Mouse (Mus musculus): ENCODE measurements at regions not wholly inside any gene's neighbourhood (a gene's known extent, or its start where the extent isn't known, plus 50 kb on each side); places are given as distances from the start of the nearest gene placed in this dataset.

- peak; percentile 52 to 57 for DNase-seq (ENCODE audit: low spot score in 2 of 2)
These were observed 158.1 kb upstream of the Ccn2 start for GRCm38 (mm10) chr10:24437177-24437576.

- DNase-seq (ENCODE audit: low spot score in 2 of 2) = no peak
These were observed 150.7 kb upstream of the Ccn2 start for GRCm38 (mm10) chr10:24444572-24444971.

- DNase-seq (ENCODE audit: low spot score in 2 of 2) = no peak
These were observed 150.2 kb upstream of the Ccn2 start for GRCm38 (mm10) chr10:24445036-24445435.

GRCm38 (mm10) chr10:24446168-24446567 is 149.1 kb upstream of the Ccn2 start:
- no peak for DNase-seq (ENCODE audit: low spot score in 2 of 2)

- no peak for DNase-seq (ENCODE audit: low spot score in 2 of 2)
These were observed 148.1 kb upstream of the Ccn2 start for GRCm38 (mm10) chr10:24447135-24447534.

- no peak for DNase-seq (ENCODE audit: low spot score in 2 of 2)
These were observed 147.2 kb upstream of the Ccn2 start for GRCm38 (mm10) chr10:24448001-24448561.

- no peak for DNase-seq (ENCODE audit: low spot score in 2 of 2)
These were observed 141.7 kb upstream of the Ccn2 start for GRCm38 (mm10) chr10:24453507-24453906.

GRCm38 (mm10) chr10:24458667-24459066 is 136.6 kb upstream of the Ccn2 start:
- DNase-seq (ENCODE audit: low spot score in 2 of 2) = no peak

GRCm38 (mm10) chr10:24463873-24464272 is 131.4 kb upstream of the Ccn2 start:
- no peak for DNase-seq (ENCODE audit: low spot score in 2 of 2)

- no peak for DNase-seq (ENCODE audit: low spot score in 2 of 2)
These were observed 130.9 kb upstream of the Ccn2 start for GRCm38 (mm10) chr10:24464377-24464776.

- no peak for DNase-seq (ENCODE audit: low spot score in 2 of 2)
These were observed 125.5 kb upstream of the Ccn2 start for GRCm38 (mm10) chr10:24469741-24470140.

- DNase-seq (ENCODE audit: low spot score in 2 of 2) = no peak
These were observed 123.7 kb upstream of the Ccn2 start for GRCm38 (mm10) chr10:24471521-24471920.

- DNase-seq (ENCODE audit: low spot score in 2 of 2) = no peak
These were observed 119.0 kb upstream of the Ccn2 start for GRCm38 (mm10) chr10:24476288-24476687.

- no peak for DNase-seq (ENCODE audit: low spot score in 2 of 2)
These were observed 116.7 kb upstream of the Ccn2 start for GRCm38 (mm10) chr10:24478535-24478934.

- no peak for DNase-seq (ENCODE audit: low spot score in 2 of 2)
These were observed 116.1 kb upstream of the Ccn2 start for GRCm38 (mm10) chr10:24479148-24479547.

- DNase-seq (ENCODE audit: low spot score in 2 of 2) = no peak
These were observed 113.2 kb upstream of the Ccn2 start for GRCm38 (mm10) chr10:24481926-24482612.

- DNase-seq (ENCODE audit: low spot score in 2 of 2) = no peak
These were observed 112.2 kb upstream of the Ccn2 start for GRCm38 (mm10) chr10:24483053-24483452.

- DNase-seq (ENCODE audit: low spot score in 2 of 2) = no peak
These were observed 111.1 kb upstream of the Ccn2 start for GRCm38 (mm10) chr10:24484101-24484660.

- no peak for DNase-seq (ENCODE audit: low spot score in 2 of 2)
These were observed 109.8 kb upstream of the Ccn2 start for GRCm38 (mm10) chr10:24485461-24485860.

- no peak for DNase-seq (ENCODE audit: low spot score in 2 of 2)
These were observed 109.0 kb upstream of the Ccn2 start for GRCm38 (mm10) chr10:24486224-24486623.

GRCm38 (mm10) chr10:24487915-24488314 is 107.3 kb upstream of the Ccn2 start:
- no peak for DNase-seq (ENCODE audit: low spot score in 2 of 2)

- DNase-seq (ENCODE audit: low spot score in 2 of 2) = no peak
These were observed 104.8 kb upstream of the Ccn2 start for GRCm38 (mm10) chr10:24490432-24490831.

- DNase-seq (ENCODE audit: low spot score in 2 of 2) = no peak
These were observed 103.4 kb upstream of the Ccn2 start for GRCm38 (mm10) chr10:24491848-24492247.
